Mouse (Mus musculus) right cerebral cortex, adult 18-20 months (tissue): Measurements from ENCODE around the gene Tnip1.
"Not testable (repeated sequence)": the region's sequence is repeated elsewhere in the genome, so short reads cannot be mapped to it uniquely, and the experiment has no call there.

Experiments used
- DNase-seq: peaks from one replicate; pipeline ENCODE4 v3.0.0; 2022; ENCODE audit warnings: mixed read lengths

The Tnip1 gene

DNA sequence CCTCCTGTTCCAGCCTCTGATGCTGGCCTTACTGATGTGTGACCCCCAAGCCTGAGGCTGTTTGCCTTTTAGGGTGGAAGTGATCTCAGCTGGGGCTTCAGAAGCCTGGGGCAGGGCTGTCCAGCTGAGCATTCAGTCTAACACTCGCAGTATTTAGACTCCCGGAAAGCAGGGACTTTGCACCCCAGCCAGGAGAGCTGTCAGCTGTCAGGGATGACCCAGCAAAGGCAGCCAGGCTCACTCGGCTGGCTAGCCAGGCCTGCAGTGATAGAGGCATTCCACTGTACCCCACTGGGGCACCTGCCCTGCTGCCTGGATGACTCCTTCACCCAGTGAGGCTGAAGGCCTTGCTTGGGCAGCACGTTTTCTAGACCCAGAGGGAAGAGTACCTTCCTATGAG is 56.8 kb downstream of the Tnip1 start:
- no peak for DNase-seq

DNA sequence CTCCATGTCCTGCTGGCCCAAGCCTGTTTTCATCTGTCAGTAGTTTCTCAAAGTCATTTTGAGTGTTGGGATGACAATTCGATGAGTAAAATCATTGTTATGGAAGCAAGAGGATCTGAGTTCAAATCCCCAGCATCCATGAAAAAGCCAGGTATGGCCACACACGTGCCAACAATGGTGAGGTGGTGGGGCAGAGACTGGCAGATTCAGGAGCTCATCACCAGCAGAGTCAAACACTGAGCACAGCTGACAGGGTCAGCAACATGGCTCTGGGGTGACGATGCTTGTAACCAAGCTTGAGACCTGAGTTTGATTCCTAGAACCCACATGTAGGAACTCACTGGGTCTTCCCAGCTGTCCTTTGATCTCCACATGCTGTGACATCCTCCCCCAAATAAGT is 57.6 kb downstream of the Tnip1 start:
- DNase-seq = no peak

DNA sequence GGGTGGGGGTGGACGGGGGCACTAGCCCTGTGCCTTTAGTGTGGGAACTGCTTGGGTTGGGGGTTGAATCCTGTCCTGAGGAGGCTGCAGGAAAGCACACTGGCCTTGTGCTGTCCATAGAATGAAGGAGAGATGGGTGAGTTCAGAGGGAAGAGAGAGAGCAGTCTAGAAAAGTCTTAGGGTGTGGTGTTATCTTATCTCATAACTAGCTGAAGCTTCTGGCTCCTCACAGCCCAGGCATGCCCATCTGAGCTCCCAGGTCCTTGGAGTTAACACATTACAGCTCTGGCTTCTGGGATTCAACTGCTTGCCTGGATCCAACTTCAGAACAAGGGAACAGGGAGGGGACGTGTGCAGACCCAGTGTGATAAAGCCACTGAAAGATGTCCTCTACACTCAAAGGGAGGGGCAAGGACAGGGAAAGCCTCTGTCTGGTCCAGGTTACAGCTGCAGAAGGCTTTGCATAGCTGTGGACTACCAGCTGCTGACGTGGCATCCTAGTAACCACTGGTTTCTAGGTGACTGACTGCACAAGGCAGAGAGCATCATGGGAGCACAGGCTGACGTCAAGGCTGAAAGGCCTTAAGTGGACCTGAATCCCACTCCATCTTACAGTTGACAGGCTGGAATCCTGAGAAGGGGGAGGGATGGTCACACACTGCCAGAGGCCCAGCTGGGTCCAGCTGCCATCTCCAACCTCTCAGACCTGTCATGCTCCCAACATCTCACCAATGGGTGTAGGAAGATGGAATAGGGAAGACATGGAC is 58.6 kb downstream of the Tnip1 start:
- DNase-seq = no peak

DNA sequence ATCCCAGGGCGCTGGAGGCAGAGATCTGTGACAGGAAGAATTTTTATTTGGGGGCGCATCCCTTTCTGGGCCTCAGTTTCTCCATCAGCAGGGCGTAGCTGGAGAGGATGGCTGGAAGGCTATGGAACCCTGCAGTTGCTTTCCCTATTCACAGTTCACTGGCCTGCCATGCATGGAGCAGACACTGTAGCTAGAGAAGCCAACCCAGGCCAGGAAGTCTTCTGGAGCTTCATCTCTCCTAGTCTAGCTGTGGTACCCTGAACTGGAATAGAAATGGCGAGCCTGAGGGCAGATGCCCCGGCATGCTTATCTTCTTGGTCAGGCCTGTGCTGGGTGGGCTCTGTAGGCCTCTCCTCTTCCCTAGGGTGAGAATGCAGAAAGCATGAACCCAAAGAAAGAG is 59.4 kb downstream of the Tnip1 start:
- no peak for DNase-seq

DNA sequence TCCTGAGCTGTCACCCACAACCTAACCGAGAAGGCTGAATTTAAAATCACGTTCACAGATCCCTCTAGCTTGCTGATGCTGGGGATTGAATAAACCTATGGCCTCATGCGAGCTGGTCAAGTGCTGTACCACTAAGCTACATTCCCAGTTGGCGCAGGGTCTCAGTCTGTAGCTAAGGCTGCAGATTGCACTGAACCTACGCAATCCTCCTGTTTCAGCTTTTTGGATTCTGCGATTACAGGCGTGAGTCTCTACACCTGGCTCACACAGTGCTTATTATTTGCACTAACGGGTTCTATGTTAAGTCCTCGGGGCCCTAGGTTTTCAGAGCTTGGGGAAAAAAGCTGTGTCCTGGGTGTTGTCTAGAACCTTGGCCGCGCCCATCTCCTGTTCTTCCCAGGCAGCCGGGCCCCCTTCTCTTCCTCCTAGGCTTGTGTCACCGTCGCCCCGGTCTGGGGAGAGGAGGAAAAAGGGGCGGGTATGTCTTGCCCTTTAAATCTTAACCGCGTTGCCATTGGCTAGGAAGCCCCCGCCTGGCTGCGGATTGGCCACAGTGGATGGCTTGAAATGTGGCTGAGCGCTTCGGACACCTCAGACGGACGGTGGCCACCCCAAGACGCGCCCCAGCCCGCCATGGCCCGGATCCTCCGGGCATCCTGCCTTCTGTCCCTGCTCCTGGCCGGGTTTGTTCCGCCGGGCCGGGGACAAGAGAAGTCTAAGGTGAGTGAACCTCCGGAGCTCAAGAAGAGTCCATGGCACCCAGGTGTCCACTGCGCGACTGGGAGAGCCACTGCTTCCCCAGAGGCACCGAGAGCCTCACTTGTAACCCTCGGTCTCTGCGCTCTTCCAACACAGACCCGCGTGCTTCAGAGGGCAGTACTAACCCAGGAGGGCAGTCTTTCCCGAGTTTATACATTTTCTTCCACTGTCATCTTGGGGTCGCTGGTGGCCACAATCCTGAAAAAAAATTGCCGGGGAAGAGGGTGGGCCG is 60.1 kb downstream of the Tnip1 start, which contains the start of gene Gpx3:
Gpx3 (plus strand) TSS at position 121 of the 991 bp plus-strand sequence.
- DNase-seq = peak; percentile 46

- no peak for DNase-seq
Measured at GRCm38 (mm10) chr11:54899657-54900056, 63.1 kb downstream of the Tnip1 start.

DNA sequence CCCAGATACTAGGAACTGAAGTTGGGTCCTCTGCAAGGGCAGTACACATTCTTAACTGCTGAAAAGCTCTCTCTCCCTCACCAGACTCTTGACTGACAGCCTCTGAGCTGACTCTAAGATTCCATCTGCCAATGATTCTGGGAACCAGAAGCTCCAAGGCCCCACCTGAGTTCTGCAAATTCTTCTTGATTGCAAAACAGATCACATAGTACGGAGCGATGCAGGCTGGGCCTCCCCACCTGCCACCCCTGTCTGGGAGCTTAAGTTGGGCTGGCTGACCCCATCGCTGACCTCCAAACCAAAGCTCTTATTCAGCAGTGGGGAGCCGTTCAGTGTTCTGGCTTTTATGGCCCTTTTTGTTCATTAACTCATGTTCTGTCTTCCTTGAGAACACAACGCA is 65.2 kb downstream of the Tnip1 start:
- no peak for DNase-seq

GRCm38 (mm10) chr11:54896646-54897045 is 66.1 kb downstream of the Tnip1 start:
- DNase-seq = not testable (repeated sequence)

GRCm38 (mm10) chr11:54894589-54894988 is 68.1 kb downstream of the Tnip1 start:
- DNase-seq = no peak

DNA sequence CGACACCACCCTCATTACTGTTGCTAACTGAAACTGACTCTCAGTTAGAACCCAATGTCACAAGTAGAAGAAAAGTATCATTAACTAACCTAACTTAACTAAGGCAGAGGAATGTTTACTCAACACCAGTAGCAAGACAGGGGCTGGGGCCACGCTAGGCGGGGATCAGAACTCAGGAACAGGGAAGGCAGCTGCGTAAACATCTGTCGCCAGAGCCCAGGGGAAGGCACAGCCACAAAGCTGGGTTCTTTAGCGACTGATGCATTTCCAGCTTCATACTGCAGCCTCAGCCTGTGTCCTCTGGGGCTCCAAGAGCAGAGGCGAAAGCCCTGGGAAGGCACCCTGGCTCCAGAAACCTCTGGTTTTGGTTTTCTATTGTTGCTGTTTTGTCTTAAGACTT is 70.6 kb downstream of the Tnip1 start:
- no peak for DNase-seq

GRCm38 (mm10) chr11:54891341-54891740 is 71.4 kb downstream of the Tnip1 start:
- DNase-seq = no peak

DNA sequence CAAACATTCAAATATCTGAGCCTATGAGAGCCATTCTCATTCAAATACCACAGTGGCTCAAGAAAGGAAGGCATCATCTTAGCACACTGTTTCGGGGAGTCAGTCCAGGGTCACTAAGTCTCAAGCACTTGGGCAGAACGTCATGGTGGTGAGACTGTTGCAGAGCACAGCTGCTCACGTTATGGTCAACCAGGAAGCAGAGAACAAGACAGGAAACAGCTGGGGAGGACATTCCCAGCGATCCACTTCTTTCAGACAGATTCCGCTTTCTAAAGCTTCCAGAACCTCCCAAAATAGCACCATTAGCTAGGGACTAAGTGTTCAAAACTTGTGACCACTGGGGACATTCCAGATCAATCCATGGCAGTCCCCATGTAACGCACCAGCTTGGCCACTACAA is 74.8 kb downstream of the Tnip1 start:
- no peak for DNase-seq

DNA sequence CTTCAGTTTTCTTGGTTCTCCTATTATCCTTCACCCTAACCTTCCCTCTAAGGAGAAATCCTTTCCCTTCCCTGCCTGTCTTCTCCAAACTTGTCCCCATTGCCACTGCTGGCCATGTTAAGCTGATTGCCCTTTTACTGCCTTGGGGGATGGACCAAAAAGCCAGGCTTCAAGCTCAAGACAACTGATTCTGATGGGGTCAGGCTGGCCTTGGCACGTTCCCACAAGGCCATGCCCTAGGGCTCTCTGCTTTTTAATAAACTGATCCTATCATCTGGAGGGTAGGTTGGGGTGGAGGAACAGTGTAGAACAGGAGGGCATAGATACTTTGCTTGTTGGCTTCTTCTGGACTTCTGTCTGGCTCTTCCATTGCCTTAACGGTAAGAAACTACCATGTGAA is 77.3 kb downstream of the Tnip1 start:
- DNase-seq = no peak

DNA sequence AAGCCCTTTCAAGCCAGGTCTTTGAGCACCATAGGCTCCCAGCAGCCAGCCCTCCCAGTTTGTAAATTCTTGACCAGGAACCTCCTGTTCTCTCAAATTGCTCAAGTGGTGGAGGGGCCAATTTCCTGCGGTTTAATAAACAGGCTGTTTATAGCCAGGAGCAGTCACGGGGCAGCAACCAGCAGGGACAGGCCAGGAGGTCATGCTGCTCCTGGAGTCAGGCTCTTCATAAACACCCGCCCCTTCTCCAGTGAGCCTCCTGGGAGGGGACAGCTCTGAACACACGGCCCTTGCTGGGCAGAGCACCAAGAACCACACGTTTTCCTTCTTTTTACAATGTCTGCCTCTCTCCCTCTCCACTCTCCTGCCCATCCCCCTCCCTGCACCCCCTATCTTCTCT is 77.8 kb downstream of the Tnip1 start:
- no peak for DNase-seq

GRCm38 (mm10) chr11:54884197-54884828 is 78.4 kb downstream of the Tnip1 start:
- no peak for DNase-seq

DNA sequence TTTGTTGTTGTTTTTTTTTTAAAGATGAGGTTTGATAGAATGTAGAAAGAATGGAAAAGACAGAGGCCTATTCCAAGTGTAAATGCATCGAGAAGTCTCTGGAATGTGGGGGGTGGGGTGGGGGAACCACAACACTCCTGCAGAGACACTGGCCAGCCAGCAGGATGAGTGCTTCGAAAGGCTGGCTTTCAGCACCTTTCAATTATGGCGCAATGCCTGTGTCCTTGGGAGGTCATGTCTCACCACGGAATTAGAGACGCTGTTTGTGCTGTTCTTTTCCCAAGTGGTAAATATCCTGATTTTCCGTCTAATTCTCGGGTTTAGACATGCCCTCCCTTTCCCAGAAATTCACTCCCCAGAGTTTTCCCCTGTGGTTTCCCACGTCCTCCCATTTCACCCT is 80.0 kb downstream of the Tnip1 start:
- no peak for DNase-seq

DNA sequence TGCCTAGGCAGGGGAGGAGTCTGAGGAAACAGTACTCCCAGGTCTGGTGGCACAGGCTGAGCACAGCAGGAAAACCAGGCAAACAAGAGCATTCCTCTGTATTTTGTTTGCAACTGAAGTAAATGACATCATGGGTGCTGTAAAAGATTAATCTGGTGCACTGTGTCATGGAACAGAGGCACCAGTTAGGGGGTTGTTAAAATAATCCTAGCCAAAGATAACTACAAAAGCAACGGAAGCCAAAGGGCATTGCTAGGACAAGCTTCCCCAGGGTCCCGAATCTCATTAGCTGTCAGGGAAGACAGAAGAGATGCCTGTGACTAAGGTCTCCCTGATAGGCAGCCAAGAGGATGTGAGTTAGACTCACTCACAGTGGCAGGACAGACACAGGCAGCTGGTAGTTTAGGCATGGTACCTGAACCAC is 81.7 kb downstream of the Tnip1 start:
- DNase-seq = no peak

GRCm38 (mm10) chr11:54879922-54880321 is 82.8 kb downstream of the Tnip1 start:
- no peak for DNase-seq

GRCm38 (mm10) chr11:54879434-54879833 is 83.3 kb downstream of the Tnip1 start:
- DNase-seq = peak; percentile 47

DNA sequence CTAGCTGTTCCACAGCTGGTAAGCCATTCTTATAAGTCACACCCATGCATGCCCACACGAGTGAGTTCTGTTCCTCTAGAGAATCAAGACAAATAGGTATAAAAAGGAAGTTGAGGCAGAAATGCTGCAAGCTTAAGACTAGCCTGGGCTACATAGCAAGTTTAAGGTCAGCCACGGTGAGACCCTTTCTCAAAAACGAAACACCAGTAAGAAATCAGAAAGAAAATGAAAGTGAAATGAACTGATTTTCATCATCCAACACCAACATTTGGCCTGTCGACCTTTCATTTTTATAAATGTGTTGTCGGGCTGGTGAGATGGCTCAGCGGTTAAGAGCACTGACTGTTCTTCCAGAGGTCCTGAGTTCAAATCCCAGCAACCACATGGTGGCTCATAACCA is 83.8 kb downstream of the Tnip1 start:
- DNase-seq = no peak

DNA sequence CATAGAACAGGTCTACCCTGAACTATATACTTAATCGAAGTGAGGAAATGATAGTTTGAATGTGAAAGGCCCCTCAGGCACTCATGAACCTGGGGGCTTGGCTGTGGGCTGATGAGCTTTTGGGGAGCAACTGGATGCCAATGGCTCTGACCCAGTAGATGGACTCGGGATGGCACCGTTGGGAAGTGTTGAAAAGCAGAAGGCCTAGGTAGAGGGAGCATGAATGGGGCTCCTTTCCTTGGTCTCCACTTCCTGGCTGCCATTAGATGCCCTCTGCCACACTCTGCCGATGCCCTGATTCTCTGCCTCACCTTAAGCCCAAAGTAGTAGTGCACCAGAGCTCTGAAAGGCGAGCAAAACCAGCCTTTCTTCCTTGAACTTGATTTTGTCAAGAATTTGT is 86.7 kb downstream of the Tnip1 start:
- no peak for DNase-seq

DNA sequence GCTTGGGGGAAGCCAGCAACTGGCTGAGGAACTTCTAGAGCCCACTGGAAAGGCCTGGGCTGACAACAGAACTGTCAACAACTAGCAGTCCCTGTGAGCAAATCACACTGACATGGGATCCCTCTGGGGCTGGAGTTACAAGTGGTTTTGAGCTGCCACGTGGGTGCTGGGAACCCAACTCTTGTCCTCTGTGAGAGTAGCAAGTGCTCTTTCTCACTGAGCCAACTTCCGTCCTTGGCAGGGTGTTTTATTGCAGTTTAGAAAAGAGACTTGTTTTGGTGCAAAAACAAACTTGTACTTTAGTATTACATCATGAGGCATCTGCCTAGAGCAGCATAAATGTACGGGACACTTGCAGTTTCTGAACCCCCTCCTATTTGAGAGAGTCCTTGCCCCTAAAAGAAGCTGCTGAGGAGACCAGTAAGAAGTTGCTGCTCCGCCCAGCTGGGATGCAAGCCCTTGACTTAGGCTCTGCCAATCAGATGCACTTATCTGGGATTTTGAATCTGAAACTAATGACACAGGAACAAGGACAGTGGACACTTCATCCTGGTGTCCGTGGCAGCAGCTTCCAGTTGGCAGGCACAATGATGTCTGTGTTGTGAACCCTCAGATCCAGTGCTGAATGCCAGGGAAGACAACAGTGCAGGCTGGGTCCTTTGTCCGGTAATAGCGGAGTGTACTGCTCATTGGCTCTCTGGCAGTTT is 90.7 kb downstream of the Tnip1 start:
- DNase-seq = peak; percentile 30

DNA sequence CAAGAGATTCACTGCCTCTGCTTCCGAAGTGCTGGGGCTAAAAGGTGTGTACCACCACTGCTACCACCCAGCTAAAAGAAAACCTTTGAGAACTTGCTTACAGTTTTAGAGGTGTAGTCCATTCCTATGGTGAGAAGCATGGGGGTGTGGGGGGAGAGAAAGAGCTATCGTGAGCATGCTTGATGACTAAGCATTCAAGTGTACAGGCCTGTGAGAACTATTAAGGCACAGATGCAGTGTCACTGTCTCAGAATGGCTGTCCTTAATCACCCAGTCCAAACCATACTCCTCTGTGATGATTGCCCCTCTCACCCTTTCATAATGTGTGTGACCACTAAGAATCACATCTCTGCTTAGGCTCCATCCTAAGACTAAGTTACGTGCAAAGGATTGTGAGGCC is 93.4 kb downstream of the Tnip1 start:
- no peak for DNase-seq
